Mouse (Mus musculus): ENCODE results near the gene Heyl. TPM values are rescaled to one million over a fixed set of nuclear protein-coding genes. Genes with fewer than 3 reads are reported as not detected.

Gene Heyl
- total and polyA plus RNA-seq, 2 experiments from 2014 or later = 9.0 to 12.3 TPM

DNA sequence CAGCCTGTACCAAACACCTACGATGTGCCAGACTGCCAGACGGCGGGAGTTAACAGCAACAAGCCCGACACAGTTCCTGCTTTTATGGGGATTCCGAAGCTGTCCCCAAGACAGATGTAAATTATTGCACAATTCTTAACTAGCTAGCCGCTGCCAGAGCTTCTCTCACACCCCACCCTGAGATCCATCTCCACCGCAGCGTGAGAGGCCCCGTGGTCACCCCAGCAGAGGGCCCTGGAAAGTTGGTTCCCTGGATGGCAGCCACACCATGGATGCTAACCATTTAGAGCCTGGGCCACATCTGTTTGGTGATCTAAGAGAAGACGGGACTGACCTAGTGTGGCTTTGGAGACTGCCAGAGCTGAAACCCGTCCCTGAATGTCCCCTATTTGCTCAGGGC is 4.2 kb upstream of the Heyl start:
- Histone ChIP-seq H3K4me2 (ENCODE audit: low read depth, low read length) (no peak overlapping the region), H3K4me1 (ENCODE audit: control insufficient read depth, insufficient read depth) (peaks cover 30% of the 10 kb centered on the region), H3K9me3 (replicated peaks; ENCODE audit: control insufficient read depth, low read length) (no peaks in the 10 kb centered on the region), H3K4me3 (ENCODE audit: low read depth, low read length) (no peak overlapping the region), H3K9ac (replicated peaks; ENCODE audit: low read depth, low read length) (no peak overlapping the region), H3K36me3 (replicated peaks; ENCODE audit: control insufficient read depth, insufficient read depth, low read length) (no peaks in the 10 kb centered on the region), H3K27me3 (ENCODE audit: control insufficient read depth, insufficient read depth, low read length) (no peaks in the 10 kb centered on the region), H3K27ac (ENCODE audit: low read depth) (no peak overlapping the region)
- ATAC-seq (ENCODE audit: insufficient read depth, low read depth) (no peak), DNase-seq (ENCODE audit: low spot score) (no peak)
- TF ChIP-seq CTCF (IDR thresholded peaks at IDR 0.05; ENCODE audit: low read depth) (no peak), EP300 (IDR thresholded peaks at IDR 0.05; ENCODE audit: low read depth) (no peak)
- 73% methylated on average over 11 of the region's 11 CpGs for WGBS

- H3K4me3 ChIP-seq (ENCODE audit: low read depth, low read length) = no peak overlapping the region
- H3K27me3 ChIP-seq (ENCODE audit: control insufficient read depth, insufficient read depth, low read length) = 0 out of 2 replicates have a peak, but pooled peaks cover 4% of the 10 kb centered on the region
- 61% methylated on average over 3 of the region's 3 CpGs for WGBS
- no peak for DNase-seq (ENCODE audit: low spot score)
- no peaks in the 10 kb centered on the region for H3K9me3 ChIP-seq (replicated peaks; ENCODE audit: control insufficient read depth, low read length)
- no peak overlapping the region for H3K9ac ChIP-seq (replicated peaks; ENCODE audit: low read depth, low read length)
- no peak overlapping the region for H3K27ac ChIP-seq (ENCODE audit: low read depth)
- H3K4me1 ChIP-seq (ENCODE audit: control insufficient read depth, insufficient read depth) = peaks cover 26% of the 10 kb centered on the region
- ATAC-seq (ENCODE audit: insufficient read depth, low read depth) = no peak
- no peaks in the 10 kb centered on the region for H3K36me3 ChIP-seq (replicated peaks; ENCODE audit: control insufficient read depth, insufficient read depth, low read length)
- H3K4me2 ChIP-seq (ENCODE audit: low read depth, low read length) = peak overlapping the region; percentile 98; the same call in 1 of the 2 replicates
- TF ChIP-seq EP300 (IDR thresholded peaks at IDR 0.05; ENCODE audit: low read depth) (no peak), CTCF (IDR thresholded peaks at IDR 0.05; ENCODE audit: low read depth) (no peak)
Measured at GRCm38 (mm10) chr4:123232841-123233240, 515 bp upstream of the Heyl start.

GRCm38 (mm10) chr4:123235835-123236430 is 2.6 kb downstream of the Heyl start:
- H3K4me1 ChIP-seq (ENCODE audit: control insufficient read depth, insufficient read depth) = peaks cover 26% of the 10 kb centered on the region
- DNase-seq (ENCODE audit: low spot score) = no peak
- H3K9me3 ChIP-seq (replicated peaks; ENCODE audit: control insufficient read depth, low read length) = no peaks in the 10 kb centered on the region
- peak overlapping the region; percentile 14 for H3K4me2 ChIP-seq (ENCODE audit: low read depth, low read length)
- H3K9ac ChIP-seq (replicated peaks; ENCODE audit: low read depth, low read length) = no peak overlapping the region
- ATAC-seq (ENCODE audit: insufficient read depth, low read depth) = no peak
- no peak overlapping the region for H3K4me3 ChIP-seq (ENCODE audit: low read depth, low read length)
- peak overlapping the region; percentile 28 for H3K27ac ChIP-seq (ENCODE audit: low read depth)
- WGBS = 68% methylated on average over 9 of the region's 9 CpGs
- H3K36me3 ChIP-seq (replicated peaks; ENCODE audit: control insufficient read depth, insufficient read depth, low read length) = no peaks in the 10 kb centered on the region
- TF ChIP-seq CTCF (IDR thresholded peaks at IDR 0.05; ENCODE audit: low read depth) = no peak
- no peak for TF ChIP-seq EP300 (IDR thresholded peaks at IDR 0.05; ENCODE audit: low read depth)
- peaks cover 10% of the 10 kb centered on the region; the same call in 1 of the 2 replicates for H3K27me3 ChIP-seq (ENCODE audit: control insufficient read depth, insufficient read depth, low read length)

DNA sequence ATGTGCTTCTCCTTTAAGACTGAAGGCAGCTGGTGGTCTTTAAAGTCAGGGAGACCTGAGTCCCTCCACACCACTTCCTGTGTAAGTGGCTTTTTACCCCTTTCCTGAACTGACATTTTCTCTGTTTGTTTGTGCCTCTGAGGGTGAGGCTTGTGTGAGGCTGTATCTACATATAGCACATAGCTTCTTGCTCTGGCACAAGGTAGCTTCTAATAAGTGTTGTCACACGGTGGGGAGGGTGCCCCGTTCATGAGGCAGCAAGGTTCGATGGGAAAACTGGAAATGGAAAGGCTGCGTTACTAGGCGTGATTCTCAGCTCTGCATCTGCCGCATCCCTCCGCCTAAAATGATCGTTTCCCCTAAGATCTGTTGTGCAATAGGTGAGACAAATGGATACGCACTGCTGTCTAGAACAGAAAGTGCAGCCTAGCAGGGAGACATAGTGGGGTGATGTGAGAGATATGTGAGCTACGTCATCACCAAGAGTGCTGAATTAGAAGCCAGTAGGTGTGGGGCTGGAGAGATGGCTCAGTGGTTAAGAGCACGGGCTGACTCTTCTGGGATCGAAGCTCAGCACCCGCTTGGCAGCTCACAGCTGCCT is 3.2 kb downstream of the Heyl start:
- WGBS = 64% methylated on average over 13 of the region's 13 CpGs
- ATAC-seq (ENCODE audit: insufficient read depth, low read depth) = no peak
- H3K27ac ChIP-seq (ENCODE audit: low read depth) = peak overlapping the region; percentile 74
- H3K4me2 ChIP-seq (ENCODE audit: low read depth, low read length) = peak overlapping the region; percentile 14
- H3K4me3 ChIP-seq (ENCODE audit: low read depth, low read length) = no peak overlapping the region
- H3K36me3 ChIP-seq (replicated peaks; ENCODE audit: control insufficient read depth, insufficient read depth, low read length) = no peaks in the 10 kb centered on the region
- H3K27me3 ChIP-seq (ENCODE audit: control insufficient read depth, insufficient read depth, low read length) = peaks cover 10% of the 10 kb centered on the region; the same call in 1 of the 2 replicates
- H3K9me3 ChIP-seq (replicated peaks; ENCODE audit: control insufficient read depth, low read length) = no peaks in the 10 kb centered on the region
- TF ChIP-seq CTCF (IDR thresholded peaks at IDR 0.05; ENCODE audit: low read depth) (no peak), EP300 (IDR thresholded peaks at IDR 0.05; ENCODE audit: low read depth) (no peak)
- H3K4me1 ChIP-seq (ENCODE audit: control insufficient read depth, insufficient read depth) = peaks cover 26% of the 10 kb centered on the region
- no peak for DNase-seq (ENCODE audit: low spot score)
- no peak overlapping the region for H3K9ac ChIP-seq (replicated peaks; ENCODE audit: low read depth, low read length)

GRCm38 (mm10) chr4:123237386-123238266 is 4.3 kb downstream of the Heyl start:
- peaks cover 10% of the 10 kb centered on the region; the same call in 1 of the 2 replicates for H3K27me3 ChIP-seq (ENCODE audit: control insufficient read depth, insufficient read depth, low read length)
- ATAC-seq (ENCODE audit: insufficient read depth, low read depth) (peak; percentile 31), DNase-seq (ENCODE audit: low spot score) (peak; percentile 62)
- no peaks in the 10 kb centered on the region for H3K9me3 ChIP-seq (replicated peaks; ENCODE audit: control insufficient read depth, low read length)
- no peaks in the 10 kb centered on the region for H3K36me3 ChIP-seq (replicated peaks; ENCODE audit: control insufficient read depth, insufficient read depth, low read length)
- no peak overlapping the region for H3K9ac ChIP-seq (replicated peaks; ENCODE audit: low read depth, low read length)
- 69% methylated on average over 6 of the region's 6 CpGs for WGBS
- H3K4me1 ChIP-seq (ENCODE audit: control insufficient read depth, insufficient read depth) = peaks cover 26% of the 10 kb centered on the region
- H3K4me2 ChIP-seq (ENCODE audit: low read depth, low read length) = peak overlapping the region; percentile 14; the same call in 1 of the 2 replicates
- no peak for TF ChIP-seq CTCF (IDR thresholded peaks at IDR 0.05; ENCODE audit: low read depth)
- TF ChIP-seq EP300 (IDR thresholded peaks at IDR 0.05; ENCODE audit: low read depth) = 0 out of 2 replicates have a peak, but pooled peaks have one; percentile 22
- no peak overlapping the region for H3K4me3 ChIP-seq (ENCODE audit: low read depth, low read length)
- peak overlapping the region; percentile 74 for H3K27ac ChIP-seq (ENCODE audit: low read depth)

All from heart, postnatal 0 days (tissue).